Mouse (Mus musculus) layer of hippocampus, postnatal 36 days (tissue): Measurements from ENCODE around the gene Trir. TPM values are rescaled to one million over a fixed set of nuclear protein-coding genes. Genes with fewer than 3 reads are reported as not detected.

ENCODE experiments used
- DNase-seq, 2 experiments: peaks; one replicate each; pipeline ENCODE4 v3.0.0; 2022
- total RNA-seq, 2 experiments: library from RNA; stranded (reverse); gene quantifications; 2 replicates each; pipeline ENCODE4 v1.2.3; 2021

The Trir gene
- 100 to 1,000 TPM; 133 to 136 TPM for total RNA-seq

DNA sequence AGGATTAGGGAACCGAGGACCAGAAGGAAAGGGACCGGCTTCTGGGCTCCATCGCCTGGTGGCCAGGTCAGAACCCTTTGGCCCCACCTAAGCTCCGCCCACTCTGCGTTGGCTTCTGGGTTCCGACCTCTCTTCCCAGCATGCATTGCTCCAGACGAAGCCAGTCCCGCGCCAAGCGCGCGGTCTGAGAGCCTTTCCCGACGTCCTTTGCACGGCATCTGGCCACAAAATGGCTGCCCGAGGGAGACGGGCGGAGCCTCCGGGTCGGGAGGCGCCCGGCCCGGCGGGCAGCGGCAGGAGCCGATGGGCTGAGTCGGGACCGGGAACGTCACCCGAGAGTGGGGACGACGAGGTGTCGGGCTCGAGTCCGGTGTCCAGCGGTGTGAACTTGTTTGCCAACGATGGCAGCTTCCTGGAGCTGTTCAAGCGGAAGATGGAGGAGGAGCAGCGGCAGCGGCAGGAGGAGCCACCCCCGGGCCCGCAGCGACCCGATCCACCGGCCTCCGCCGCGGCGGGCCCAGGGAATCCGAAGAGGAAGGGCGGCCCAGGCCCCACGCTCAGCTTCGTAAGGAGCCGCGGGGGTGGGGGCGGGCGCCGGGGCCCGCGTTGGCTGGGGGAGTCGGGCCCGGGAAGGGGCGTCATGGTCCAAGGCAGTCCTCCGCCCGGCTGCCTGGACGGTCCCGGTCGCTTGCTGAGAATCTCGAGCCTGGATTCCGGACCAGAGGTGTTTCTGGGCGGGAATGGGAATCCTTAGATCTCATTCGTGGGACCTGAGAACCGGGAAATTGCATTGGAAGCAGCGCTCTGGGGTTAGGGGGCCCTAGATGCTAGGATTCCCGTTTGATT, at the start of gene Trir:
TSS of gene Trir (plus strand) at position 154 of the 846 bp plus-strand sequence.
- peak; percentile 96 to 97 for DNase-seq

DNA sequence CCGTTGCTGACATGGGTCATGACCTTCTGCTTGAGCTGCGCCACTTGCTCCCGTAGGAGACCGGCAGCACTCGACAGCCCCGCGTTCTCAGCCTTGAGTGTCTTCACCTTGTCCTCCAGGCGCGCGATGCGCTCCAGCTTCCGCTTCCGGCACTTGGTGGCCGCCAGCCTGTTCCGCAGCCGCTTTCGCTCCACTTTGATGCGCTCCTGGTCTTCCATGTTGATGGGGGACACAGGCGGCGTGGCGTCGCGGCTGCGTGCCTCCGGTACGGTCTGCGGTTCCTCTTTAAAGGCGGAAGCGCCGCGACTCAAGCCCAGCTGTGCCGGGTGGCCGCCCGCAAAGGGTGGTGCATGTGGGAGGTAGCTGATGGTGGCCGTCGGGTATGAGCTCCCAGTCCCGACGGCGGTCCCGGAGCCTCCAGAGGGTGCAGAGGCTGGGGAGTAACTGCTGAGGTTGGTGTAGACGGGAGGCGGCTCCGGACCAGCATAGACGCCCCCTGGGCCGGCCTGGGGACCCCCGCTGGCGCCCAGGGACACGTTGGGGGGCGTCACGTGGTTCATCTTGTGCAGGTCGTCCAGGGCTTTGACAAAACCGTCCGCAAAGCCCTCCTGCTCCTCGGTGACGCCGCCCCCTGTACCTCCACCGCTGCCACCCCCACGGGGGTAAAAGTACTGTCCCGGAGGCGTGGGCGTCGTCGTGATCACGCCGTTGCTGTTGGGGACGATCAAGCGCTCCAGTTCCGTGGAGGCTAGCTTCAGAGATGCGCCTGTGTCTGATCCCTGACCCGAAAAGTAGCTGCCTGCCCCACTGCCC, 49.0 kb upstream of the Trir start:
- DNase-seq: peak; percentile 63 to 67

DNA sequence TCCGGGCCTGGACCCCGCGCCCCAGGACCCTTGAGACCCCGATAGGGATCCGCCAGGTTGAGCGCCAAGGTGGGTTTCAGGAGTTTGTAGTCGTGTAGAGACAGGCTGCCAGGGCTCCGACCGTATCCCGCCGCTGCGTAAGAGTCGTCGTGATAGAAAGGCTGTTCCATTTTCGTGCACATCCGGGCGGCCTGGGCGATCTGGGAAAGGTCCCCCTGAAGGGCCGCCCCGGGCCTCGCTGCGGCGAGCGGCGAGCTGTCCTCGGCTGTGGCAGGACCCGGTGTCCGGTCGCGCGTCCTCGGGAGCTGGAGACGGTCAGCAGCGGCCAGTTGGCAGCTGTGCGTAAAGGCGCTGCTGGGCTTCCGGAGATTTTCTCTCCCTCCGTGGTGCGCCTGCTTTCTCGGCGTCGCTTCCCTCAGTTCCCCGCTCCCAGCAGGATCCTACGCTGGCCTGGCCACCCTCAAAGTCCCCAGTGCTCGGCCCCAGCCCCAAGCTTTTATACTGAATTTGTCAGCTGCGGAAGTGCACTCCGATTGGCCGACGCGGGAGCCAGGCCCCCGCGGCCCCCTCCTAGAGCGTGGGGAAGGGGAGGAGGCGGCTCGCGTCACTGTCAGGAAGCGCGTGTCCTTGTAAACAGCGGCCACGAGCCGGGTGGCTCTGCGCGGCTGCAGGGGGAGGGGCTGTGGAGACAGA, 48.2 kb upstream of the Trir start, which contains the start of gene Junb:
TSS of gene Junb (minus strand) at position 471 of the 693 bp plus-strand sequence.
- DNase-seq: peak; percentile 95 to 97

DNA sequence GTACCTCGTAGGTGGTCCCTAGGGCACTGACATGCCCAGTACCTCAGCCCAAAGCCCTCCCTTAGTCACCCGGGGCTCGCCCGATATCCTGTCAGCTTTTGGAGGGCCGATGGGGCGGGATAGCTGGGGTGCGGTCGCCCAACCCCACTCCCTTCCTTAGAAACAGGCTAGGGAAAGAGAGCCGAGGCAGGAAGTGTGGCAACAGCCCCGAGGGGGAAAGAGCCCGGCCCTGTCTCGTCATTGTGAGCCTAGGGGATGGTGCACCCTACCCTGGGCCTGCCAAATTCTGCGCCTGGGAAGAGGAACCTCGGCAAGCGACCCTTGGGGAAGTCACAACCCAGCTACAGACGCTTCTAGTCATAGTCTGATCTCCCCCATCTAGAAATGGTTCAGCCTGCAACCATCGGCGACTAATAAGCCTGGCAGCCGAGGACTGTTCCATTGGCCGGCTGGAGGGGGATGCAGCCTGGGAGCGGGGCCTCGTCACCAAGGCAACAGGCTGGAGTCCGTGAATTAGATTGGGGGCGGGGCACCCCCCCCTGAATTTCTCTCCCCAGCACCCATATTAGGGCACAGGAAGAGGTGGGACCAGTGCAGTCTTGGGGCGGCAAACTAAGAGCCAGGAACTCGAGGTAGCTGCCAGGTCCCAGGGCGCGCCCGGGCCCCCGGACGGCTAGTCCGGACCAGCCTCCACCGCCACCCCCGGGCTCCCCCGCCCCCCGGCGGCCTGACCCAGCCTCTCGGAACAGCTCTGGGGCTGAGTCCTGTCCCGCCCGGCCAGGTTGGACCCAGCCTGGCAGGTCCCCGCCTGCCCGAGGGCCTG, 46.8 kb upstream of the Trir start:
- DNase-seq: peak; percentile 94

DNA sequence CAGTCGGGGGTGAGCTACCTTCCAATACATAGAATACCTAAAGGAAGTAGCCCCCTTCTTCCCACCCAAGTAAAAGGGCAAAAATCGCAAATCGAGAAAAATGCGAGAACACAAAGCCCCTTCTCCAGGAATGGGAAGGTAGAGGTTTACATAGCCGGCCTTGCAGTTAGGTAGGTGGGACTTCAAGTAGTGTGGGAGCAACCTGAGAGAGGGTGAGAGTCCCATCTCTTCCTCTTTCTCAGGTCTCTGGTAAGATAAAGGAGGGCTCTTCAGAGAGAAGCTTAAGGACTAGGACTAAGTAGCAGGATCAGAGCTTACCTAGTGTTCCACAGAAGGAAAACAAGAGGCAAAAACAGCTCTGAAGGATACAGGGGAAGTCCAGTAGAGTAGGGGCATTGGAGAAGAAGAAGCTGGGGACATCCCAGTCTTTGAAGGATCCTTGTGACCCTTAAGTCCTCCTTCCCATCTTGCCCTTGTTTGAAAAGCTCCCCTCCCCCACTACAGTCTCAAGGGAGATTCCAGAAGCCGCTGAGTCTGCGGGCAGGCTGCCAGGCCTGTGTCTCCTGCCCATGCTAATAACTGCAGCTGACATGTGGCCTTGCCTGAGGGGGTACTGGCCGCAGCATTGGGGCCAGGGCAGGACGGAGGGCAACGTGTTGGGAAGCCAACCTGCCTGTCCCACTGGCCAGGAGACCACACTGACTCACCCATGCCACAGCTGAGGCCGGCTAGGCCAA, 45.8 kb upstream of the Trir start:
- DNase-seq: peak in 1 of 2 experiments; percentile 35

DNA sequence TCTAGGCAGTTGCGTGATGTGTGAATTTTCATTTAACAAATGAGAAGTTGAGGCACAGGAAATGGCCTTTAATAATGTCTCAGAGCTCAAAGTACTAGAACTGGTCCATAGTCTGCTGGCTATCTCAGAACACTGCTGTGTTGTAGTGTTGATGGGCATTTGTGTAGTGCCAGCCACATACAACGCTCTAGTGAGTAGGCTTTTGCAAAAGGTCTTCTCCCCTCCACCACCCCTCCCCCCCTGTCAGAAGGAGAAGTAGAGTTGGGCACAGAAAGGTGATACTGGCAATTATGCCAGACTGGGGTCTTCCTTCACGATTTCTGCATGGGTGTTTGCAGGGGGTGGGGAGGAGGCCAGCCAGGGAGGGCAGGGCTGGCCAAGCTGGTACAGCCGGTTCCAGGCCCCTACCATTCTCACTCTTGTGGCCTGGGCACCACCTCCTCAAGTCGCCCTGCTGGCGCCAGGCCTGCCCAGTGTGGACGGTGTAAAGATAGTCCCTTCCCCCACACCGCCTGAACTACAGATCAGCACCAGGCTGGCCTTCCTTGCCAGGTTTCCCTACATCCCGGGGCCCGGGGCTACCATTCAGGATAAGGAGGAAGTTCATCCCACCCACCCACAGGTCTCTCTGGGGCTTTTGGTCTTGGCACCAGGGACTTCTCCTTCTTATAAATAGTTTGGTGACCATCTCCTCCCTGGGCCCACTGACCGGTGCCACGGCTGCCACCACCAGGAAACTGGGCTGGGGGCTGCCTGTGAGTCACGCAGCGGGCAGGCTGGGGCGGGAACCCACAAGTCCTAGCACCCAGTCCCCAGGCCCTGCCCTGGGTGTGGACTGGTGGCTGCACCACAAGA, 44.8 kb upstream of the Trir start:
- DNase-seq: peak in 1 of 2 experiments; percentile 18

DNA sequence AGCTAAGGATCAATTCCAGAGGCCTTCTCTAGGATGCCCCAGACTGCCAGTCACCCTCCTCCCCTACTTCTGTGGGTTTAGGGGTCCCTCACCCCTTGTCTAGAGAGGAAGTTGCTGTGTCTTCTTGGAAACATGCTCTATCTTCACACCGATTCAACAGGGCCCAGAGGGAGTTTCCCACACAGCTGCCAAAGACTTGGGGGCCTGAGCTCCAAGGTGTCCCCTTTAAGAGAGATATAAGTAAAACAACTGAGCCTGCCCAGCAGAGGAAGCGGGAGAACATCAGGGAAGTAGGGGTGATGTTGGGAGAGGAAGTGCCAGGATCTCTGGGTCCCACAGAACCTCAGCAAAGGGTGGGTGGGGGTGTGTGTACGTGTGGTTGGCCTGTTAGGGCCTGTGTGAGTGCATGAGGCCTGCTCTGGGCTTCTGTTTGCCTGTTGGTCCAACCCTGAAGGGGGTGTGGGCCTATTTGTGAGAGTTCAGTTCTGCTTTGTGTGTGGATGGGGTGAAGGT, 44.1 kb upstream of the Trir start:
- no peak for DNase-seq

DNA sequence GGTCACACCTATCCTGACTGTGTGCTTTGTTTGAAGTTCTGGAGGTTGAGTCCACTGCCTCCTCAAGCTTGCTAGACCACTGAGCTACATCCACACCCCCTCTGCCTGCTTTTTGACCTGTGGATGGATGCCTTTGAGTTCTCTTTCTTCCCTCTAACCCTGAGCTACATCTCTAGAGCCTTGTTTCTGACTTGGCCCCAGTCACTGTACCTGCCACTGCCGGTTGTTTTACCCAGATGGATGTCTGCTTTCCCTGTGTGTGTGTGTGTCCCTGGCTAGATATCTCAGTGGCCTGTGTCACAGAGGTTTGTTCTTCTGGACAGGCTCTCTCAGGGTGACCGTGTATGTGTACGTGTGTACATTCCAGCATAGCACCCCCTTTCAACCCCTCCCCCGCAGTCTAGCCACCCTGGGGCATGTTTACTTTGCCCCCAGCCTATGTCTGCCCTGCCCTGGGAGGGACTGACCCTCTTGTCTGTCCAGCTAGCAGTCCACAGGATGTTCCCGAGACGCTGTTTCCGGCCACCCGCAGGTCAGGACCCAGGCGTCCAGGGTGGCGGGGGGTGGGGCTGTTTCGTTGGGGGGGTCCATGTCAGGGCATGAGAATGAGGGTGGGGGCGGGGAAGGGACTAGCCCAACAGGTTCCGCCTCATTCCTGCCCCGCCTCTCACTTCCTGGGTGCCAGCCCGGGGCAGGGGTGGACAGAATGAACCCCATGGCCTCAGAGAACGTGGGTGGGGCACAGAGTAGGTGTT, 42.2 kb upstream of the Trir start:
- DNase-seq: no peak

DNA sequence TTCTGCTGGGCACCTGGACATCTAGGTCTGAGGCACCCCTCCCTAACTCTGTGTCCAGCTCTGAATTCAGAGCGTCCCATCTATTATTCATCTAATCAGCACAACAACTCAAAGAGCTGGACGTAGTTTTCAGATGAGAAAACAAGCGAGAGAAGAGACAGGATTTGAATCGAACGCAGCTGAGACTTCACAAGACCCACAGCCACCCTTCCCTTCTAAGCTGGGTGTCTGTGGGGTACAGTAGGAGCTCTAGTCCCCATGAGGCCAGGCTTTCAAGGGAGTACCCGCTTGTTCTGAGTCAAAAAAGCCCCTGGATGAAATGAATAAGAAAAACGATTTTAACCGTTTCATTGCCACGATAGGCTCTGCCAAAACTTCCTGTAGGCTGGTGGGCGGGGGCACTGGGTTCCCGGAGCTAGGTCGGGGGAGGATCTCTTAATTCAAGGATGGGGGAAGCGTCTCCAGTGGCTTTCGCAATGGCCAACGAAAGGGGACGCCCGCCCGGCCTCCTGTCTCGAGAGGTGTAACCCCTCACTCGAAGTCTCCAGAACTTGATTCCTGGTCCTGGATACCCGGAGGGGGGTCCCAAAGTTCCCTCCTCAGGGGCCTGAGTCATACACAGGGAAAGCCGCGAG, 41.5 kb upstream of the Trir start:
- DNase-seq: no peak

DNA sequence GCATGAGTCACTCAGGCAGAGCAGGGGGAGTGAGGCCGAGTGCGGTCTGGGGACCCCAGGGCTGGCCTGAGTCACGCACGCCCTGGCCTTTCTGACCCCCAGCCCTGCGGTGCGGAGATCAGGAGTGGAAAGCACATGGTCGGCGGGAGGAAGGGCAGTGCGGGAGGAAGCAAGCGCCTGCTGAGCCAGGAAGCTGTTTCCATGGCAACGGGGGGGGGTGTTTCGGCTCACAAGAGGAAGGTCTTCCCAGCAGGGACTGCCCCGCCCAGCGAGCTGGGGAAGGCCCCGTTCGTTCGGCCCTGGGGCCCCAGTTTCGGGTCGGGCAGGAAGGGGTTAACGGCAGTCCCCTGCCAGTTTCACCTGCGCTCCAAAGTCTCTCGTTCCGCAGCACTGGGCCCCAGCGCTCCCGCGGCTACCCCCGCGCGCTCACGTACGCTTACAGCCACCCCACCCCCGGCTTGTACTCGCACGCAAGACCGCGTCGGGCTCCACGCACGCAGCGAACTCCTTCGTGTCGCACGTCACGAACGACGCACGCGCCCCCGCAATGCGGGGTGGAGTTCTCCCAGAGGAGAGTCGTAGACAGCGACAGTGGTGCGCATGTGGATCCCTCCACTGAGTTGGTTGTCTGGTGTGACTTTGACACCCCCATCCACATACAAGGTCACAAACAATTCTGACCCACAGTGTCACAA, 40.8 kb upstream of the Trir start:
- DNase-seq: peak; percentile 92 to 94

DNA sequence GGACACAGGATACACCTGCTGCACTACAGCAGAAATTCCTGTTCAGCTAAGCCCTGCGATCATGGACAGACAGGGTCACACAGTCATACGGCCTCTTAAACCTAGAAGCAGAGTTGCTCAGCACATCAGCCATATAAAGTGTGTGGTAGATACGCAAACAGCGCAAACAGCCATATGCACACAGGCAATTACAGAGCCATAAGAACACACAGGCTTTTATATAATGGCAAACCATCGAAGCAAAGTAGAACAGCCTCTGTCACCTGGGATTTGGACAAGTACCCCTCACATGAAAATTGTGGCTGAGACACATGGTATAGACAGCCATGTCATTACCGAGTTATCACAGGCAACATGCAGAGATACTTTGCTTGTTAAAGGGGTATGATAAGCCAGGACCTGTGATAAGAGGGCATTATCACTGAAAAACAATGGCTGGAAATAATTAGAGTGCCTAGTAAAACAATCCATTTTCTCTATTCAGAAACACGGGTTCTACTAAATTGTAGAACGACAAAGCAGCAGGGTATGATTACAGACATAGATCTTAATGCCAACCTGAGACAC, 40.2 kb upstream of the Trir start:
- DNase-seq: no peak

DNA sequence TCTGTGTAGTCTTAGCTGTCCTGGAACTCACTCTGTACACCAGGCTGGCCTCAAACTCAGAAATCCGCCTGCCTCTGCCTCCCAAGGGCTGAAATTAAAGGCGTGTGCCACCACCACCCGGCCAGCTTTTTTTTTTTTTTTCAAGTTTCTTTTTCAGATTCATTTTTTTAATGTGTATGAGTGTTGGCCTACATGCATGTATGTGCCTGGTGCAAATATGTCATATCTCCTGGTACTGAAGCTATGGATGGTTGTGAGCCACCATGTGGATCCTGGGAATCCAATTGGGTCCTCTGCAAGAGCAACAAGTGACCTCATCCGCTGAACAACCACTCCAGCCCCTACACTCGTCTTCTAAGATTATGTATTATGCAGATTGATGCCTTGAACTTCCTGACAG, 39.2 kb upstream of the Trir start:
- no peak for DNase-seq

DNA sequence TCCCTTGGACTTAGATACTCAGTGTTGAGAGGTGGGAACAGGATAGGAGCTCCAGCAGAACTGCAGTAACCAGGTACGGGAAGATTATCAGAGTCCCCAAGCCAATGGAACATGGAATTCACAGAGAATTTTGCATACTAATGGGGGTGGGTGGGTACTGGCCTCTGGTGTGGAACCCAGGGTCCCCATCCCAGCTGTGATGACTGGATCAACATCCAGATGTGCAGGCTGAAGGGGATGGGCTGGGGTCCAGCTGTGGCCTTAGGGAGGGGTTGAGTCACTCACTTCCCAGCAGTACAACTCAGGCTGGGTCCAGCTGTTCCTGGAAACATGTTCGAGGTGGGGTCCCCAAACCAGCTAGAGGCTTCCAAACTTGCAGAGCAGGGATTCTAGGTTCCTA, 38.7 kb upstream of the Trir start:
- no peak for DNase-seq

DNA sequence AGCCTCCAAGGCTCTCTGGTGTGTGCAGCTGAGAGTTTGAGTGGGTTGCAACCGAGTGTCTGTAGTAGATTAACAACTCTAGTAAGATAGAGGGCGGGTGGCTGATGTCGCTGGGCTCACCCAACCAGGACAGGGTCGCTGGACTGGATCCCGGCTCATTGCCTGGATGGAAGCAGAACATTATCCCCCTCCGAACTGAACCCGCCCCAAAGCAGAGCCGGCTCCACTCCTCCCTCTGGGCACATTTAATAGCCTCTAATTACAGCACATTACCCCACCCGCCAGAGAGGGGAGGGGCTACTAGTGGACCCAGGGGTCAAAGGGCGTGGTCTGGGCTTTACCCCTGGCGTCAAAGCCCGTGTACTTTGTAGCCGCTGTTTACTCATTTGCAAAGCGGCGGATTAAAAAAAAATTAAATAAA, 37.3 kb upstream of the Trir start:
- no peak for DNase-seq

DNA sequence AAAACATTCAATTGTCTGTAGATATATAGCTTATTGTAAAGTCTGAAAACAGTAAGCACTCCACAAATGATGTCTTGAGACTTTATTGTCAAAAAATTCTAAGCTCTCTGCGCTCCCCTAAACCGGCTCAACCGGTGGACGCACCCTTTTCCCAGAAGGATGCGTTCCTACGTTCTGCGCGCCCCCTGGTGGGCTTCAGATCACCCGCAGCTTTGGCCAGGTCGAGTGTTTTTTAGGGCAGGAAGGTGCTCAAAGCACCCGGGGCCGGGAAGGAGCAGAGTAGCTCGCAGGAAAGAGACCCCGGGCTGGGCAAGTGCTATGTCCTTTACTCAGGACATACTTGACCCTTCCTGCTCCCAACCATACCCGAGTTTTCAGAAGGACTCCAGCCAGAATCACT, 36.8 kb upstream of the Trir start:
- DNase-seq: peak; percentile 83 to 86

DNA sequence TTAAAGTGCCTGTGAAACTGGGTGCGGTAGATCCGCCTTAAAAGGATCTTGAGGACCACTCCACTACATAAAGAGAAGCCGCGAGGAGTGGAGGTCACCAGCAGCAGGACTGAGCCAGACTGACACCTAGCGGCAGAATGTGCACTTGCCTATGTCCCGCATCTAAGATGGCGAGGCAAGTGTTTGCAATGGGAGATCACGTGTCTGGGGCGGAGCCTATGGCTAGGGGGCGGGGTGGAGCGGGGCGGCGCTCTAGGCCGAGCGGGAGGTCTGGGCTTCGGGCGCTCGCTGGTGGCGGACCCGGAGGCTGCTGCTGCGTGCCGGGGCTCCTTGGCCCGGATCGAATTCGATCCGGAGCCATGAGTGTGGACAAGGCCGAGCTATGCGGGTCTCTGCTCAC, 36.3 kb upstream of the Trir start, which contains the start of gene Hook2:
TSS of gene Hook2 (plus strand) at position 255 of the 400 bp plus-strand sequence.
- peak; percentile 93 to 94 for DNase-seq

DNA sequence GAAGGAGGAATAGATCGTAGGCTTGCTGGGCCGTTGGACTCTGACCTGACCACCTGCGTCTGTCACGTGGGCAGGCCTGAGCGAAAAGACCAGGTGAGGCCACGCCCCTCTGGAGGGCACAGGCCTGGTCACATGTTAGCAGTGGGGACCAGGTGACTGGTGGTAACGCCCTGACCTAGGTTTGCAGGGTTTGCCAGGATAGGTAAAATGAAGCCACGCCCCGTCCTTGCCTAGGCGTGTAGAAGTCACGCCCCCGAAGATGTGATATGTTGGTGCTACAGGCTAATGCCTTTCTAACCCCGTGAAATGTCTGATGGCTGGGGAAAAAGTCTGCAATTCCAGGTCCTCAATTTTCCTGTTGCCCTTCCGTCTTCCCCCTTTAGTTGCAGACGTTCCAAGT, 35.8 kb upstream of the Trir start:
- DNase-seq: no peak

DNA sequence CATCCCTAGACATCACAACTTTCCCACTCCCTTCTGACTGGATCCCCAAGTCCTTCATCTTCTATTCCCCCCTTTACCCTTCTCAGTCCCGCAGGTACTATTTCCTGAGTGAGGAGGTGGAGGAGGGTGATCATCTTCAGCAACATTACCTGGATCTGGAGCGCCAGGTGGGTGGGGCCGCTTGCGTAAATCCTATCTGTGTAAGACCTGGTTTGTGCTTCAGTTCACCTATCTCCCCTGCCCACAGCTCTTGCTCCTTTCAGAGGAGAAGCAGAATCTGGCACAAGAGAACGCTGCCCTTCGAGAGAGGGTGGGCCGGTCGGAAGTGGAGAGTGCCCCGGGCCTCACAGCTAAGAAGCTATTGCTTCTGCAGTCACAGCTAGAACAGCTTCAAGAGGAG, 32.2 kb upstream of the Trir start:
- DNase-seq: no peak
